Mouse (Mus musculus): ENCODE results near the gene Exoc6.
"Not testable (repeated sequence)": the region's sequence is repeated elsewhere in the genome, so short reads cannot be mapped to it uniquely, and the experiment has no call there.

The Exoc6 gene

DNA sequence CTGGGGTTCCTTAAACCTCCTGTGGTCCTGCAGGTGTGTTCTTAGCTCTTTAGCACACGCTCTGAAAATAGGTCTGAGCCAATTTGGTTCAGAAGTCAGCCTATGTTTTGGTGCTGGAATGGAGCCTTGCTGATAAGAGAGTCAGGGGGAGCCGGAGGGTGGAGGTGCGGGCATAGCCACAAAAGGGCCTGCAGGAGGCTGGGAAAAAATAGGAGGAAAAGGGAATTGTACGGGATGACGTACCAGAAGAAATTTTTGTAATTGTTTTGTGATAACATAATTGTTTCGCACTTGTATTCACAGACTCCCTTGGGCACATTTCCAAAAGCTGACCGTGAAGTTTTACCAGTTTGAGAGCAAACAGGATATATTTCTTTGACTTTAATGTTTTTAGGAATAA lies 10.0 kb upstream of the Exoc6 start:
- no peak for DNase-seq

DNA sequence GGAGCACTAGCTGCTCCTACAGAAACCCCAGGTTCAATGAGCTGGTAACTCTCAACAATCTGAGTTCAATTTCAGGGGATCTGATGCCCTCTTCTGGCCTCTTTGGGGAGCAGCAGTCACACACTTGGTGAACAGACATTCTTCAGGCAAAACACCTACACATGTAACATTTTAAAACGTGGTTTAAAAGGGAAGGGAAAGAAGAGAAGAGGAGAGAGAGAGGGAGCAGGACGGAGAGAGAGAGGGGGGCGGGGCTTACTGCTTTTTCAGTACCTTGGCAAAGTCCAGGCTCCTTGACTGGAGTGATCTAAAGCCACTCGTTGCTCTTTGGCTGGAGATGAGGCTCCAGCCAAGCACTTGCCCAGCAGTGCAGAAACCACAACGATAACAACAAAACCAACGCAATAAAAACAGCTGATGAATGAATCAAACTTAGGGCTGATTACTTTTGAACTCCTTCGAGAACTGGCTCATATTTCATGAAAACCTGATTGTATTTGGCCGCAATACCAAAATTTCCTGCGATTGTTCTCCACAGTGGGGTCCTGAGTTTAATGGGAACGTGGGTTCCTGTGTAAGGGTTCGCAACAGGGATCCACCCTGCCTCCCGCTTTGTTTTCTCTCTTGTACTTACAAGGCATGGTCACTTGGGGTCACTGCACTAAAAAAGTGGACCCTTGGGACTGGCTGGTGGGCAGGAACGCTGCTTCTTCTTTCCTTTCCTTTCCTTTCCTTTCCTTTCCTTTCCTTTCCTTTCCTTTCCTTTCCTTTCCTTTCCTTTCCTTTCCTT lies 6.5 kb upstream of the Exoc6 start:
- DNase-seq, result no peak

DNA sequence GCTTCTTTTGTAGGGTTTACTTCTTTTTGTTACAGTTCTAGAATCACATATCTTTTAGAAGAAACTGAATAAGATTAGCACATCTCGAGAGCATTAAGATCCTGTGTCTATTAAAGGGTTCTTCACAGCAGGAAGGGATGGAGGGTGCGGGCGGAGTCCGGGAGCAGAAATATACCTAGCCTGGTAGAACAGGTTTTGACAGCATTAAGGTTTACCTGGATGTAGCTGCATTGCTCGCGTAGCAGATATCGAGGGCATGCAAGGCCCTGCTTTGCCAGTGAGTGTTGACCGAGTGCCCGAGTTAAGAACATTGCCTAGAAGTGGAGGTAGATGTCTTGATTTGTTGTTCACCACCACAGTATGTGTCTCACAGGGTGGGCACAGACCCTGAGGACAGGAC lies 5.7 kb upstream of the Exoc6 start:
- no peak for DNase-seq

GRCm38 (mm10) chr19:37545231-37545630 lies 5.0 kb upstream of the Exoc6 start:
- no peak for DNase-seq

DNA sequence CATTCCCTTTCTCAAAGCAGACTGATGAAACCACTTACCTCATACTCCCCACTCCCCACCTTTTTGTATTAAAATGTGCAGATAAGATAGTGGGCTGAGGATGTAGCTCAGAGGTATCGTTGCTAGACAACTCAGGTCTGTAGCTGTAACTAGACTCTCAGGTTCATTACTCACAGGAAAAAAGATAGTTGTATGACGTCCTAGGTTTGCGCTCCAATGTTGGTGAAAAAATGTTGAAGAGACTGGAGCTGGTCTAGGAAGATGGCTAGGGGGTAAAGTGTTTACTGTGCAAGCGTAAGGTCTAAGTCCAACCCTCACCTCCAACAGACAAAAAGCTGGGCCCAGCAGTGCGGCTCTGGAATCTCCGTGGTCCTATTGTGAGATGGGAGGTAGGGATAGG lies 4.5 kb upstream of the Exoc6 start:
- DNase-seq, result no peak

DNA sequence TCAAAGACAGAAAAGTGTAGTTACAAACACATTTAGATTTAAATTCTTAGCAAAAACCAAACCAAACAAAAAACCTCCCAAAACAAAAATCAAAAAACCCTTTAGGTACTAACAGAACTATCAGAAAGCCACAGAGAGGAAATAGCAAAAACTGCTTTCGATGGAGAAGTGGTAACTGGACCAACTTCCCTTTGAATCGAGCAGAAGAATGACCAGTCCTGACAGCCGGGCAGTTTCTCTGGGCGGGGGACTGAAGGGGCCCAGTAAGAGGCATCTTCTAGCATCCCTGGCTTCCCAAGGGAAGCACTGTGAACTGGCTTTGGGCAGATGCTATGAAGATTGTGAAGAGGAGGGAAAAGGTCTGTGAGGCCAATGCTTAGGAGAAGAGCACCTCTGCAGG lies 3.4 kb upstream of the Exoc6 start:
- no peak for DNase-seq

DNA sequence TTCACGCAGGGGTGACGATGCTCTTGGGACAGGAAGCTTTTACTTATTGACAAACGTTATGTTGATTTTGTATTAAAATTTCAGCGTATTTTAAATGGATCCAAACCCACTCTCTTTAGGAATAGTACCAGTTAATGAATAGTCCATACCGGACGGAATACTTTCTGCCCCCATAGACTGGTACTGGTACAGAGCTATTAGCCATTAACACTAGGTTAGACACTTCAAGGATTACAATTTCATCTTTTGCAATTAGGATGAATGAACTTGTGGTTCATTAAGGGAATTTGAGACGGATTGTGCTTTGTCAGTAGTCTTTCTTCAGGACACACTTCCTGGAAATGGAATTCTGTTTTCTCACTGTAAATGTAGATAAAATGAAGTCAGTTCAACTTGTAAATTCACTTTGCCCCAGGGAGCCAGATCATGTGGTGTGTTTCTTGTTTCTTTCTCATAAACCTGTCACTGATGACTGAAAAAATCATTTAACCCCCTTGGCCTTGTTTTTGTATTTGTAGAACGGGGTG lies 885 bp downstream of the Exoc6 start:
- no peak for DNase-seq

DNA sequence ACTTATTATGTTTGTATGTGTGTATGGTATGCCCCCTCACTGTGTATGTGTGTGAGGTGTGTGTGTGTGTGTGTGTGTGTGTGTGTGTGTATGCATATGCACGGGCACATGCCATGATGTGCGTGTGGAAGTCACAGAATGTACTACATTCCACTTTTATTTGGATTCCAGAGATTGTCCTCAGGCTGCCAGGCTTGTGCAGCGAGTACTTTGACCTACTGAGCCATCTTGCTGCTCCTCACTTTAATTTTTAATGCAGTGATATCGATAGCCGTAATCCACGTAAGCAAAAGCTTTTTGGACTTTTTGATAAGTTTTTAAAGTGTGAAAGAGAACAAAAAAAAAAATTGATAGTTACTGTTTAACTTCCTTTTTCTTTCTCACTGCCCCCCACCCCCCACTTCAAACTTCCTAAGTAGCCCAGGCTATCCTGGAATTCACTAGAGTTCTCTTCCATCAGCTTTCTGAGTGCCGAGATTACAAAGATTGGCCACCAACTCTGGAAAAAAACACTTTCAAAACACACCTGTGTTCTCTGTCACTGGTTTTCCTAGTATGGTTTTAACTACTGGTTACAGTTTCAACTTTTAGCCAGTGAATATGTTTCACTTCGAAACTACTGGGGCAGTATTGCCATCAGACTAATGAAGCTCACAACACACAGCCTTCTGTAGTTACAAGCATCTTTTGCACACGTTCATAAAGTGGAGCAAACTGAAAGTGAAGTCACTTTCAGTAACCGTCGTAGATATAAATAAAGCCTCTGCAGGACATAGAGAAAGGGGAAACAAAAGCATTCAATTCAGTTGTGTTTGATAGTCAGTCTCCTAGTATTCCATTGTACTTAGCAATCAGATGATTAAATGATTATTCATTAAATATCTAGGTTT lies 3.4 kb downstream of the Exoc6 start:
- DNase-seq, result no peak

DNA sequence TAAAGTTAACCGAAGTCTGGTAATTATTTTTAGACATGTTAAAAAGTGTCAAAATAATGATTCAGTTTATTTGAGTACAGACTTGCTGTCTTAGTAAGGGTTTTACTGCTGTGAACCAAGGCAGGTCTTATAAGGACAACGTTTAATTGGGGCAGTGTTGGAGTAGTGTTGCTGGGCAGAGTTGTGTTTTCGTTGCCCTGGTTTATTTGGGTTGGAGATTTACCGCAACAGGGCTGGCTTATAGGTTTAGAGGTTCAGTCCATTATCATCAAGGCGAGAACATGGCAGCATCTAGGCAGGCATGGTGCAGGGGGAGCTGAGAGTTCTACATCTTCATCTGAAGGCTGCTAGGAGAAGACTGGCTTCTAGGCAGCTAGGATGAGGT lies 4.0 kb downstream of the Exoc6 start:
- not testable (repeated sequence) for DNase-seq

- DNase-seq, result no peak
Observed at GRCm38 (mm10) chr19:37555863-37556566, 5.8 kb downstream of the Exoc6 start.

GRCm38 (mm10) chr19:37557898-37558297 lies 7.7 kb downstream of the Exoc6 start:
- DNase-seq, result no peak

GRCm38 (mm10) chr19:37559286-37560079 lies 9.3 kb downstream of the Exoc6 start:
- DNase-seq, result no peak

GRCm38 (mm10) chr19:37560080-37560427 lies 9.8 kb downstream of the Exoc6 start:
- DNase-seq, result no peak

DNA sequence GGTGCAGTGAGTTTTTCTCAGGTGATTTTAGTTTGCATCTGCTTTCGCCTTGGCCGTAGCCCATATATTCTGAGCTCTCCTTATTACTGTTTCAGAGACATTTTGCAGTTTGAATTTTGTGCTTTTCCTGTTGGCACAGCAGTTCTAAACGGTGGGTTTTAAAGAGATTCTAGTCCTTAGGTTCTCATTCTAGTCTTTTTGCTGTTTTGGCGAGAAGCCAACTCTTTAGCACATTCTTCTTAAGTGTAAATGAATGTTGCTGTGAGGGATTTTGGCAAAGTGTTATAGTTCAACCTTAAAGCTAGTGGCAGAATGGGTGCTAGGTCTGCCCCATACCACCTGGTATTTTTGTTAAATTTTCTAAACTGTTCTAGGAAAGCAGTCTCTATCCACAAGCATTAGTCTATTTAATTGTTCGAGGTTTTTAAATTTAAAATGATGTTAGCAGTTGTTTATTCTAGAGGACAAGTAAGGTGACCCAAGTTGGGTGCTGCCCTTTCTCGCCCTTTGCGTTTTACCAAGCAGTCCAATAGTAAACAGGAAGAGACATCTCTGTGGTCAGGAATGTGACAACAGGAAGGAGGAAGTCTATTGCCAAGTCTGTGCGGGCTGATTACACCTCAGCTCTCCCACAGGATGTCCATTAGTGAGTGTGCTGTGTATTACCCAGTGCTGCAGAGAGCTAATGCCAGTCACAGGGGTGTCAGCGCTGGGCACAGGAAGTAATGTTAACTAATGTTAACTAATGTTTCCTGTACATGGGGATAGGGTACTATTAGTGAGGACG lies 11.1 kb downstream of the Exoc6 start:
- no peak for DNase-seq

- DNase-seq, result no peak
Observed at GRCm38 (mm10) chr19:37563763-37564162, 13.5 kb downstream of the Exoc6 start.

- no peak for DNase-seq
Observed at GRCm38 (mm10) chr19:37565806-37566205, 15.6 kb downstream of the Exoc6 start.

- DNase-seq, result no peak
Observed at GRCm38 (mm10) chr19:37569186-37569754, 19.1 kb downstream of the Exoc6 start.

DNA sequence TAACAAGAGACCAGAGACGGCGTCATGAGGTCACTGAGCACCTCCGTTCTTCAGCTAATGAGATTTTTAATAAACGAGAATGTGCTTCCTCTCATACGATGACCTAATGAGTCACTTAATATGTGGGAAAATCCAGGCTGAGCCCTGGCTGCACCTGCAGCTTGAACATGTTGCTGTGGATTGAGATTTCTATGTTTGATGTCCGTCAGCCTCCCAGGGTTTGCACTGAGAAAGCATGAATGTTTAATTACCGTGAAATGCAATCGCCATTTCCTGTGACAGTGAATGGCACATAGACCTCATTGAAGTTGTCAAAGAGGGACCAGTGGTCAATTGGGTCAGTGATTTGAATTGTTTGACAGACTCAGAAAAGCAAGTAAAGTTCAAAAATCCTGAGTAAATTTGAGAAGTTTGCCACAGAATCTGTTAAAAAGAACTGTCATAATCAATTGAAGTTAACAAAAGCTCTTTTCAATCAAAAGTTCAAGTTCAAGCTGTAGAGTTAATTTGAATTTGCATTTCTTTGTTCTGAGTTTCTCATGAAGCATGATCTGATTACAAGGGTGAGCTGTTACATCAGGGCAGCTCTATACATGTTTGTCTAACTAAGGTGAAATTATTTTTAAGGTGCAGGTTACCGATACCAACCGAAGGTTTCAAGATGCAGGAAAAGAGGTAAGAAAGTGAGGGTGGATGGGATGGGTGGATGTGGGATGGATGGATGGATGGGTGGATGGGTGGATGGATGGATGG lies 20.9 kb downstream of the Exoc6 start:
- no peak for DNase-seq

DNA sequence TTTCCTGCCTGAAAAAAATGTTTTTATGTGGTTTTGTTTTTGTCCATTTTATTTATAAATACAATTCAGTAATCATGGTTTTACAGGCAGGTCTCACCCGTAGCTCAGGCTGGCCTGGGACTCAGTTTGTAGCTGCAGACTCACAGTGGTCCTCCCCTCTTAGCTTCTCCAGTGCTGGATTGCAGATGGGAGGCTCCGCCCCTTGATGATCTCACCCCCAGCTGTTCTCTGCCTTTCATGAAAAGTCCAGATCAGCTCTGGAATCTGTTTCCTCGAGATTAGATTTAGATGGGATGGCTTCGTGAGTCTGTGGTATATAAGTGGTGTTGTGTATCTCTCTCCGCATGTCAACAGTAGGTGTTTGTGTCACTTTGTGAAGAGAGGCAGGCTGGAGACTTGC lies 24.6 kb downstream of the Exoc6 start:
- no peak for DNase-seq

GRCm38 (mm10) chr19:37579607-37580006 lies 29.4 kb downstream of the Exoc6 start:
- no peak for DNase-seq

- no peak for DNase-seq
Observed at GRCm38 (mm10) chr19:37580438-37580837, 30.2 kb downstream of the Exoc6 start.

All from layer of hippocampus, adult 9-11 months (tissue).